Mouse (Mus musculus): ENCODE results near the gene Snf8. TPM values are rescaled to one million over a fixed set of nuclear protein-coding genes. Genes with fewer than 3 reads are reported as not detected.
A peak's percentile ranks its signal among the peaks of the same experiment; 100 is the strongest.

Snf8 gene
- polyA plus RNA-seq, 1 experiment from 2014 or later = 68.8 TPM

DNA sequence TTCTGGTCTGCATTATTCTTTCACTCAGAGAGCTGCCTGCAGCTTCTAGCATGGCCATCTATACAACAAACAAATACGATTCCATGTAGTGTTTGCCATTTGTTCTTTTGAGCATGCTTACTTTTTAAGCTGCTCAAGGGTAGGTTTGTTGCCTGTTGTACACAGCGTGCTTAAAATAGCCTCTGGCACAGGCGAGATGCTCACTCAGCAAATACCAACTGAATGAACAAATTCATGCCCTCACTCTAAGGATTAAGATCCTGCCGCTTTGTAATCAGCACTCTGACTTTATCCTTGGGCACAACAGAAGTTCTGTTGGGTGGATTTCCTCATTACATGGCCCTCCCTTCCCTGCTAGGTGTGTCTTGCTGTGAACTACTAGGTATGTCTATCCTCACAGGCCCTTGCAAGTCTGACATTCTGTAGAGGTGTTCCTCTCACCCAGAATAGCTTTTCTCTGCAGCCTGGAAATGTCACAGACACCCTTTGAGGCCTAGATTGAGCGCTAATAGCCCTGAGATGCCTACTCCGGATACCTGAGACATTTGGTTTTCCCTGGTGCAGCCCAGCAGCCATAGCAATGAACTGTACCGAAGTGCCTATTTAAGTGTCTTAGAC, 58.1 kb downstream of the Snf8 start:
- Histone ChIP-seq H3K36me3 (ENCODE audit: control insufficient read depth, insufficient read depth, low read length) (no peaks in the 10 kb centered on the region), H3K9me3 (replicated peaks; ENCODE audit: control insufficient read depth, low read length) (no peaks in the 10 kb centered on the region), H3K4me1 (ENCODE audit: control insufficient read depth, insufficient read depth, low read length) (no peaks in the 10 kb centered on the region), H3K9ac (ENCODE audit: low read length) (no peak overlapping the region), H3K4me2 (ENCODE audit: low read length) (no peak overlapping the region), H3K27ac (ENCODE audit: low read depth, low read length) (no peak overlapping the region), H3K4me3 (ENCODE audit: low read depth, low read length) (no peak overlapping the region), H3K27me3 (replicated peaks; ENCODE audit: control insufficient read depth, insufficient read depth, low read length) (no peaks in the 10 kb centered on the region)
- WGBS = 47% methylated on average over 7 of the region's 7 CpGs
- DNase-seq (ENCODE audit: low spot score) (no peak), ATAC-seq (no peak)

GRCm38 (mm10) chr11:96093361-96093760, 58.7 kb downstream of the Snf8 start:
- Histone ChIP-seq H3K27ac (ENCODE audit: low read depth, low read length) (no peak overlapping the region), H3K4me3 (ENCODE audit: low read depth, low read length) (no peak overlapping the region), H3K36me3 (ENCODE audit: control insufficient read depth, insufficient read depth, low read length) (no peaks in the 10 kb centered on the region), H3K9me3 (replicated peaks; ENCODE audit: control insufficient read depth, low read length) (no peaks in the 10 kb centered on the region), H3K4me2 (ENCODE audit: low read length) (no peak overlapping the region), H3K27me3 (replicated peaks; ENCODE audit: control insufficient read depth, insufficient read depth, low read length) (no peaks in the 10 kb centered on the region), H3K4me1 (ENCODE audit: control insufficient read depth, insufficient read depth, low read length) (no peaks in the 10 kb centered on the region), H3K9ac (ENCODE audit: low read length) (no peak overlapping the region)
- ATAC-seq (no peak), DNase-seq (ENCODE audit: low spot score) (peak; percentile 61)
- 14% methylated on average over 3 of the region's 3 CpGs for WGBS

Other genes starting within 250 kb of the Snf8 start
- gene Phospho1, start 210.4 kb upstream of the Snf8 start, polyA plus RNA-seq (2014; fragmentation: Nextera tagmentation; extraction: Ambion mirVana) = not detected in 2 replicates
- gene Gngt2, start 197.7 kb upstream of the Snf8 start, polyA plus RNA-seq (2014; fragmentation: Nextera tagmentation; extraction: Ambion mirVana) = 2.1 and 2.7 TPM in 2 replicates
- gene Abi3, start 192.4 kb upstream of the Snf8 start, polyA plus RNA-seq (2014; fragmentation: Nextera tagmentation; extraction: Ambion mirVana) = 0.50 and 1.1 TPM in 2 replicates
- not detected in 2 replicates for gene B4galnt2, start 120.0 kb upstream of the Snf8 start, polyA plus RNA-seq (2014; fragmentation: Nextera tagmentation; extraction: Ambion mirVana)
- 14.6 and 15.3 TPM in 2 replicates for gene Igf2bp1, start 28.9 kb upstream of the Snf8 start, polyA plus RNA-seq (2014; fragmentation: Nextera tagmentation; extraction: Ambion mirVana)
- not detected in 2 replicates for gene Gip, start 10.3 kb upstream of the Snf8 start, polyA plus RNA-seq (2014; fragmentation: Nextera tagmentation; extraction: Ambion mirVana)
- 24.9 and 26.9 TPM in 2 replicates for gene Ube2z, start 30.5 kb downstream of the Snf8 start, polyA plus RNA-seq (2014; fragmentation: Nextera tagmentation; extraction: Ambion mirVana)
- gene Atp5g1, start 40.8 kb downstream of the Snf8 start, polyA plus RNA-seq (2014; fragmentation: Nextera tagmentation; extraction: Ambion mirVana) = 606 and 726 TPM in 2 replicates
- gene Calcoco2, start 77.1 kb downstream of the Snf8 start, polyA plus RNA-seq (2014; fragmentation: Nextera tagmentation; extraction: Ambion mirVana) = 0.14 TPM in 1 of 2 replicates, not detected in the other
- 0.06 and 0.15 TPM in 2 replicates for gene Ttll6, start 98.9 kb downstream of the Snf8 start, polyA plus RNA-seq (2014; fragmentation: Nextera tagmentation; extraction: Ambion mirVana)
- gene Hoxb13, start 159.4 kb downstream of the Snf8 start, polyA plus RNA-seq (2014; fragmentation: Nextera tagmentation; extraction: Ambion mirVana) = not detected in 2 replicates
- not detected in 2 replicates for gene Hoxb9, start 236.6 kb downstream of the Snf8 start, polyA plus RNA-seq (2014; fragmentation: Nextera tagmentation; extraction: Ambion mirVana)
- not detected in 2 replicates for gene Hoxb8, start 247.0 kb downstream of the Snf8 start, polyA plus RNA-seq (2014; fragmentation: Nextera tagmentation; extraction: Ambion mirVana)

All from forebrain, embryonic 14.5 days (tissue).